Mouse (Mus musculus): Measurements from ENCODE around the gene Pik3c2b. TPM values are rescaled to one million over a fixed set of nuclear protein-coding genes. Genes with fewer than 3 reads are reported as not detected.

Gene Pik3c2b
- 0.01 and 0.03 TPM in 2 replicates for polyA plus RNA-seq (2012)

DNA sequence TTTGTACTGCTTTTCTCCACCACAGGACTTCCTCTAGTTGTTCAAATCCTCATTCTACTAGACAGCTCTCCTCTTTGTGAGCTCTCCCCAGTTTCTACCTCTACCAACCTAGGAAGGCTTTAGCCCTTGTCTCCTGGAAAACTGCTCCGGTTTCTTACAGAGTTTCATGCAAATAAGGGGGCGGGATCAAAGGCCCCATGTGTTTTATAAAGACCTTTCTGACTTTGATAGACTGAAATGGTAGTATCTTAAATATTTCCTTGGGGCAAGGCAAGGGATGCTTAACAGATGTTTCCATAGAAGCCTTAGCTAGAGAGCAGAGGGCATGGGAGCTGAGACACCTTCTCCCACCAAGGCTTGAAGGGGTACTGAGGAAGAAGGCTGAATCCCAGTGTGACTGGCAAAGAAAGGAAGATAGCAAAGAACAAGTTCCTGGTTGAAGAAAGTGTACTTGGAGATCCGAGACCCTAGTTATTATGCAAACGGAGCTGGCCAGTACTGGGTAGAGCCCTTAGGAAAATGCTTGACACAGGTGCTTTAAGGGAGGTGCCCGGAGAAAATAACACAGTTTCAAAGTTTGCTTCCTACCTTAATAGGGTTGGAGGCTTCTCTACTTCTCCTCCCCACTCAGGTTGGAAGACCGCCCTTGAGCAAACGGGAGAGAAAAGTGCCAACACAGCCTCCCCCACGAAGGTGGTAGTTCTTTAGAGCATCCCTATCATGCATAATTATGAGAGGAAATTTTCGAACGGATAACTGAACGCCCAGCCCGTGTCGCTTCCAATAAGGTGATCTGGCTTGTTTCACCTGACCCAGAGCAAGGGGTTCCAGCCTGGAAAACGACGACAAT, at the start of gene Pik3c2b:
Pik3c2b (plus strand) TSS at position 657 of the 850 bp plus-strand sequence.
- Histone ChIP-seq H3K9me3 (ENCODE audit: control insufficient read depth, low read length) (no peaks in the 10 kb centered on the region), H3K4me3 (replicated peaks) (peak within 1 kb of the TSS; percentile 63), H3K27me3 (ENCODE audit: control insufficient read depth) (peaks cover 58% of the 10 kb centered on the region), H3K36me3 (ENCODE audit: control insufficient read depth) (no peaks in the 10 kb centered on the region), H3K4me1 (ENCODE audit: control insufficient read depth) (peaks cover 17% of the 10 kb centered on the region)
- TF ChIP-seq GATA1 (IDR thresholded peaks at IDR 0.05; ENCODE audit: low read length), result no peak
- no peak for TF ChIP-seq TAL1 (IDR thresholded peaks at IDR 0.05; ENCODE audit: low read length)

DNA sequence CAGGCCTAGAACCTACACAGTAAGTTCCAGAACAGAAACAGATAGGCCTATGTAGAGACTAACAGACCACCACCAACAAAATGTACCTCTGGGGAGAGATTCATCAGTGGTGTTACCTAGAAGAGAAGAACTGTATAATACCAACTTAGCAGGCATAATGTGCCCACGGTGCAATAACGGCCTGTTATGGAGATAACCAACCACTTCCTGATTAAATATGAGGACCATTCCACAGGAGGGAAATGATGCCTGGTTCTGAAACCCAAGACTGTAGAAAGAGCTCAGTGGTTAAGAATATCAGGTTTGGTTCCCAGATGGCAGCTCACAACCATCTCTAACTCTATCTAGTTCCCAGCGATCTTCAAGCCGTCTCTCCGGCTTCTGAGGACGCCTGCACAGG, 45.1 kb upstream of the Pik3c2b start:
- Histone ChIP-seq H3K4me1 (ENCODE audit: control insufficient read depth) (no peaks in the 10 kb centered on the region), H3K9me3 (ENCODE audit: control insufficient read depth, low read length) (no peaks in the 10 kb centered on the region), H3K36me3 (ENCODE audit: control insufficient read depth) (peaks cover 95% of the 10 kb centered on the region), H3K27me3 (ENCODE audit: control insufficient read depth) (no peaks in the 10 kb centered on the region), H3K4me3 (replicated peaks) (no peak overlapping the region)
- TF ChIP-seq GATA1 (IDR thresholded peaks at IDR 0.05; ENCODE audit: low read length) (no peak), TAL1 (IDR thresholded peaks at IDR 0.05; ENCODE audit: low read length) (no peak)

DNA sequence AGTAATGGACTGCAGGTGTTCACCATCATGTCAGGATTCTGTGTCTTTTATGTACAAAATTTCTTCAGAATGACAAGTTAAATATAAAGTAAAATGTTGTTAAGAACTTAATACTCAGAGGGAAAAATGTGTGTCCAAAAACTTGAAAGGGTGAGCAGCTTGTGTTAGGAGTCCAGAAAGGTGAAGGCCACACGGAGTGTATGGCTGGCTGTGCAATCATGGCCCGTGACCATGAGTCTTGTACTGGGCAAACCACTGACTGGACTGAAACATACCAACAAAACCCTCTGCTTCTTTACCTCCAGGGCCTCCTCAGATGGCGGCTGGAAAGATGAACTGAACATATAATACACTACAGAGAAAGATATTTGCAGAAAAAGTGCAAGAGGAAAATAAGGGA, 38.9 kb upstream of the Pik3c2b start:
- Histone ChIP-seq H3K4me1 (ENCODE audit: control insufficient read depth) (no peaks in the 10 kb centered on the region), H3K27me3 (ENCODE audit: control insufficient read depth) (no peaks in the 10 kb centered on the region), H3K4me3 (replicated peaks) (no peak overlapping the region), H3K9me3 (ENCODE audit: control insufficient read depth, low read length) (no peaks in the 10 kb centered on the region), H3K36me3 (ENCODE audit: control insufficient read depth) (peaks cover 89% of the 10 kb centered on the region)
- TF ChIP-seq GATA1 (IDR thresholded peaks at IDR 0.05; ENCODE audit: low read length) (no peak), TAL1 (IDR thresholded peaks at IDR 0.05; ENCODE audit: low read length) (no peak)

DNA sequence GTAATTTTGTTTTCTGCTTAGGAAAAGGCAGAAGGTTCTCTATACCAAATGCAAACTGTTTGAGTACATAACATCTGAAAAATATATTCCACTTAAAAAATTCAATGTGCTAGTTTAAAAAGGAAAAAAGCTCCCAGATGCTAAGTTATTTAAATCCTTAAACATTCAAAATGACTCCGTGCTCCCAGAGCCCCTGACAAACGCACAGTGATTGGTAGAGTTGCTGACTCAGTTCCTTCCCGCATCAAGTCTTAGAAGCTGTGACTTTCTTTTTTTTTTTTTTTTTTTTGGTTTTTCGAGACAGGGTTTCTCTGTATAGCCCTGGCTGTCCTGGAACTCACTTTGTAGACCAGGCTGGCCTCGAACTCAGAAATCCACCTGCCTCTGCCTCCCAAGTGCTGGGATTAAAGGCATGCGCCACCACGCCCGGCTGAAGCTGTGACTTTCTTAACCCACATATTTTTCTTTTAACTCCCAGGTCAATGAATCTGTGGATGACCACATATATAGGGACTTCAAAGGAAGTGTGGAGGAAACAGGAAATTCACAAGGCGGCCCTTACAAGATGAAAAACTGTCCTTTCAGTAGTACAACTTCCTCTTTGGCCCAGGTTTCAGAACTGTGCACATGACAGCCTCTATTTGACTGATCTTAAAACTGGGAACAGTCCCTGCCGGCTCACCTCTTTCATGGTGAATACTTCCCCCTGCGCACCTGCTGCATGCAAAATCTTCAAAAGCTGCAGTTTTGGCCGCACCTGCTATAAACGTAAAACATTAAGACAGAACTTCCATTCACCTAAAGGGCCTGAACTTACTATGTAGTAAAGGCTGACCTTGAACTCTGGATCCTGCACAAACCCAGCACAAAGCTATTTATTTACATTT, 33.3 kb upstream of the Pik3c2b start:
- H3K4me1 ChIP-seq (ENCODE audit: control insufficient read depth), result no peaks in the 10 kb centered on the region
- H3K9me3 ChIP-seq (ENCODE audit: control insufficient read depth, low read length), result no peaks in the 10 kb centered on the region
- TF ChIP-seq GATA1 (IDR thresholded peaks at IDR 0.05; ENCODE audit: low read length) (no peak), TAL1 (IDR thresholded peaks at IDR 0.05; ENCODE audit: low read length) (no peak)
- H3K27me3 ChIP-seq (ENCODE audit: control insufficient read depth), result no peaks in the 10 kb centered on the region
- H3K36me3 ChIP-seq (ENCODE audit: control insufficient read depth), result peaks cover 87% of the 10 kb centered on the region
- H3K4me3 ChIP-seq (replicated peaks), result no peak overlapping the region

DNA sequence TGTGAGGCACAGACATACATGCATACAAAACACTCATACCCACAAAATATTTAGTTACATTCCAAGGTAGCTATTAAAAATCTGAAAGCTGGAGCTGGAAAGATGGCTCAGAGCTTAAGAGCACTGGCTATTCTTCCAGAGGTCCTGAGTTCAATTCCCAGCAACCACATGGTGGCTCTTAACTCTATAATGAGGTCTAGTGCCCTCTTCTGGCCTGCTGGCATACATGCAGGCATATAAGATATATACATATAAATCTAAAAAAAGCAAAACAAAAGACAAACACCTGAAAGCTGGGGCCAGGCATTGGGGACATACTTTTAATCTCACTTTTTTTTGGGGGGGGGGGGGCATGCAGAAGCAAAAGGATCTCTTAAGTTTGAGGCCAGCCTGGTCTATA, 32.1 kb upstream of the Pik3c2b start:
- TF ChIP-seq GATA1 (IDR thresholded peaks at IDR 0.05; ENCODE audit: low read length), result no peak
- TF ChIP-seq TAL1 (IDR thresholded peaks at IDR 0.05; ENCODE audit: low read length), result no peak
- no peak overlapping the region for H3K4me3 ChIP-seq (replicated peaks)
- no peaks in the 10 kb centered on the region for H3K4me1 ChIP-seq (ENCODE audit: control insufficient read depth)
- H3K27me3 ChIP-seq (ENCODE audit: control insufficient read depth), result no peaks in the 10 kb centered on the region
- no peaks in the 10 kb centered on the region for H3K9me3 ChIP-seq (ENCODE audit: control insufficient read depth, low read length)
- peaks cover 85% of the 10 kb centered on the region for H3K36me3 ChIP-seq (ENCODE audit: control insufficient read depth)

DNA sequence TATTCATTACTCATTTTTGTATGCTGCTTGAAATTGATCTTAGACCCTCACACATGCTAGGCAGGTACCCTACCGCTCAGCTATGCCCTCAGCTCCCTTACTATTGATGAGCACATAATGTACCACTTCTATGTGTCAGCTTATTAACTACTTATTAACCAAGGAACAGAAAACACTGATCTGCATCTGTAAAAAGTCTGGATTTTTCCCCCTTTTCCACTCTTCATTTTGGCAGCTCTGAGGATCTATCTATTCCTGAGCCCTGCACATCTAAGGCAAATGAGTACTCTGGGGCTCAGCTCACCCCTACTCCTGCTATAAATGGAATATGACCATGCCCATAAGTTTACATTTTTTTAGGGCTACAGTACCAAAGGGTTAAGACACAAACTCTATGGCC, 31.3 kb upstream of the Pik3c2b start:
- TF ChIP-seq TAL1 (IDR thresholded peaks at IDR 0.05; ENCODE audit: low read length) (no peak), GATA1 (IDR thresholded peaks at IDR 0.05; ENCODE audit: low read length) (no peak)
- peaks cover 86% of the 10 kb centered on the region for H3K36me3 ChIP-seq (ENCODE audit: control insufficient read depth)
- no peak overlapping the region for H3K4me3 ChIP-seq (replicated peaks)
- H3K4me1 ChIP-seq (ENCODE audit: control insufficient read depth), result peaks cover under 1% of the 10 kb centered on the region; the same call in 1 of the 2 replicates
- no peaks in the 10 kb centered on the region for H3K9me3 ChIP-seq (ENCODE audit: control insufficient read depth, low read length)
- H3K27me3 ChIP-seq (ENCODE audit: control insufficient read depth), result no peaks in the 10 kb centered on the region

DNA sequence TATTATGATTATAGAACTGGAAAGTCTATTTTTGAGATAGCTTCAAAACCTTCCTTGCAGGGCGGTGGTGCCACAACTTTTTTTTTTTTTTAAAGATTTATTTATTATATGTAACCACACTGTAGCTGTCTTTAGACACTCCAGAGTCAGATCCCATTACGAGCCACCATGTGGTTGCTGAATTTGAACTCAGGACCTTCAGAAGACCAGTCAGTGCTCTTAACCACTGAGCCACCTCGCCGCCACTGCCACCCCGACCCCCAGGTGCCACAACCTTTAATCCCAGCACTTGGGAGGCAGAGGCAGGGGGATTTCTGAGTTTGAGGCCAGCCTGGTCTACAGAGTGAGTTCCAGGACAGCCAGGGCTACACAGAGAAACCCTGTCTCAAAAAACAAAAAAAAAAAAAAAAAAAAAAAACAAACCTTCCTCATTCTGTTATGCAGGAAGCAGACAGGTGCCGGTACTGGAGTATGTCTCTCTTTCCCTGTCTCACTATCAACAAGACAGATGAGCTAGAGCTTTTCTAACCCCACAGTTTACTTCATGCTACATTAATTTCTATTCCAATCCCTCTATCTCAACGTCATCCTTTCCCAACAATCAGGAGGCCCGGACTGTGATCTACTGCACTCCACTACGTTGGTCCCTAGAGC, 28.6 kb upstream of the Pik3c2b start:
- Histone ChIP-seq H3K27me3 (ENCODE audit: control insufficient read depth) (no peaks in the 10 kb centered on the region), H3K9me3 (ENCODE audit: control insufficient read depth, low read length) (no peaks in the 10 kb centered on the region), H3K4me3 (replicated peaks) (no peak overlapping the region), H3K36me3 (ENCODE audit: control insufficient read depth) (peaks cover 78% of the 10 kb centered on the region), H3K4me1 (ENCODE audit: control insufficient read depth) (peaks cover 15% of the 10 kb centered on the region)
- no peak for TF ChIP-seq GATA1 (IDR thresholded peaks at IDR 0.05; ENCODE audit: low read length)
- no peak for TF ChIP-seq TAL1 (IDR thresholded peaks at IDR 0.05; ENCODE audit: low read length)

DNA sequence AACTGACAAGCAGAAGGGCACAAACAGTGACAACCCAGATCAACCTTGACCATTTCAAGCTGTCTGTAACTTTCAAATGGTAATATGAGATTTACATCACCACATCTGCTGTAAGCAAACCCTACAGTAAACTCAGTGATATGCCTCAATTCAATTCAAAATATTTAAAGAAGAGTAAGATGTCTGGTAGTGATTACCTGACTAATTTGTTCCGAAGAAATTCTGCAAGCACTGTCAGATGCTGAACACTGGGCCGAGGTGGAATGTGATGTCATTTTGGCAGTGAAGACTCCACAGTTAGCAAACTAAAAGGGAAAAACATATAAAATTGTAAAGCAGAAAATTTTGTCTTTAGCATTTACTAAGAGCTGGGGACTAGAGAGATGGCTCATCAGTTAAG, 26.9 kb upstream of the Pik3c2b start:
- Histone ChIP-seq H3K9me3 (ENCODE audit: control insufficient read depth, low read length) (no peaks in the 10 kb centered on the region), H3K36me3 (ENCODE audit: control insufficient read depth) (peaks cover 68% of the 10 kb centered on the region), H3K27me3 (ENCODE audit: control insufficient read depth) (no peaks in the 10 kb centered on the region), H3K4me1 (ENCODE audit: control insufficient read depth) (peaks cover 16% of the 10 kb centered on the region), H3K4me3 (replicated peaks) (no peak overlapping the region)
- no peak for TF ChIP-seq GATA1 (IDR thresholded peaks at IDR 0.05; ENCODE audit: low read length)
- no peak for TF ChIP-seq TAL1 (IDR thresholded peaks at IDR 0.05; ENCODE audit: low read length)
